Mouse (Mus musculus): ENCODE data around the gene Ccdc43. TPM values are rescaled to one million over a fixed set of nuclear protein-coding genes. Genes with fewer than 3 reads are reported as not detected.

The Ccdc43 gene
- polyA plus RNA-seq, 1 experiment from 2014 or later: 38.2 TPM

DNA sequence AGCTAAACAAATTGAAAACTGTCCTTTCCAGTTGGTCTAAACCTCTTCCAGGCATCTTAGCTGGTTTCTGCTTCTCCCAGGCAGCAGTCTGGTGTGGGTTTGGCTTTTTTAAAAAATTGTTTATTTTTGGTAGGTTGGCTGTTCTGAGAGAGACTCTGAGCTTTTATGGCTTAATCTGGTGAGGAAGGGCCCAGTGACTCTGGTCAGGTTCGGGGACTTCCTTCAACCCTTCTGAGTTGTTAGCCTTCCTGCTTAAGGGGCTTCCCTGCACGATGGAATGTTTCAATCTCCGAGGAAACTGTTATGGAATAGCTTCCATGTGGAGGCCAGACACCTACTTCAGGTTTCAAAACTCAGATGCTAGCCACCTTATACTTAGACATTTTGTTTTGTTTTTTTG, 34.2 kb downstream of the Ccdc43 start, which contains the start of gene Meioc:
Meioc (plus strand) TSS at position 301 of the 400 bp plus-strand sequence.
- no peak within 1 kb of the TSS for H3K4me2 ChIP-seq
- H3K9ac ChIP-seq (replicated peaks): no peak within 1 kb of the TSS
- H3K27ac ChIP-seq (replicated peaks): no peak within 1 kb of the TSS
- no peak within 1 kb of the TSS for H3K4me3 ChIP-seq (replicated peaks)
- ATAC-seq (ENCODE audit: low FRiP score): no peak
- no peaks in the 10 kb centered on the region for H3K9me3 ChIP-seq (replicated peaks)
- H3K27me3 ChIP-seq (replicated peaks): peaks cover 20% of the 10 kb centered on the region
- WGBS: 73% methylated on average over 3 of the region's 3 CpGs
- no peaks in the 10 kb centered on the region for H3K36me3 ChIP-seq
- no peaks in the 10 kb centered on the region for H3K4me1 ChIP-seq

DNA sequence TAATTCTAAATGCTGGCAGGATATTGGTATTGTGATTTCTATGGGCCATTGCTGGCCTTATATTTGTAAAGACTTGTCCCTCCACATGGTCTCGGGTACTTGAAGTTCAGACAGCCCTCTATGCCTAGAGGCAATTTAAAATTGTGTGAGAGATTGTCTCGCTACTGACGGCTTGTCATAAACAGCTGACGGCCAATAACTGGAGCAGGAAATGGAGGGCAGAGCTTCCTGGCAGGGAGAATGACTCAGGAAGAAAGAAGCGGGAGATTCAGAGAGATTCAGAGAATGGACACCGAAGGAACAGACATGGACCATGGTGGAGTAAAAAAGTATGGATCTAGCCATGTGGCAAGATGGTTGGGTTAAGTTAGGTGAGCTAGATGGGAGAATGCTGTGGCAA, 40.7 kb downstream of the Ccdc43 start:
- H3K27ac ChIP-seq (replicated peaks): no peak overlapping the region
- 76% methylated on average over 6 of the region's 6 CpGs for WGBS
- no peak for ATAC-seq (ENCODE audit: low FRiP score)

DNA sequence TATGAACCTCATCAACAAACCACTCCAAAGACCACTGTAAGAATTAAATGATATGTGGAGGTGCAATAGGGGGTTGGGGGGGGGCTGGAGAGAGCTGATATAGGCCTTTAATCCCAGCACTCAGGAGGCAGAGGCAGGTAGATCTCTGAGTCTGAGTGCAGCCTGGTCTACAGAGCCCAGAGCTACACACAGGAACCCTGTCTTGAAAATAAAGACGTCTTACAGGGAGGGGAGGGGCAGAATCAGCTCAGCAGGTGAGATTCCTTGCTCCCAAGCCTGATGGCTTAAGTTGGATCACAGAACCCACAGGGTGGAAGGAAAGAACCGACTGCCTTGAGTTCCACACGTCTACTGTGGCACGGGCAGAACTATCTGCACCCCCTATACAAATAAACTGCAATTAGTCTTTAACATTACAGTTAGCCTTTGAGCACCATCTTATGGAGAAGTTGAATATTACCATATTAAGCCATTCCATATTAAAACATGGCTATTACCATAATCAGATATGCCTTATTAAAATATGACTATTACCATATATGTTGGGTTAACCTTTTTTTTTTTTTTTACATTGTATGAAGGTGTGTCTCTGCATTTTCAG, 41.2 kb downstream of the Ccdc43 start:
- H3K4me1 ChIP-seq: no peaks in the 10 kb centered on the region

More for the DNA sequence above, 40.7 kb downstream of the Ccdc43 start:
- H3K4me2 ChIP-seq: no peak overlapping the region
- no peaks in the 10 kb centered on the region for H3K9me3 ChIP-seq (replicated peaks)
- no peak overlapping the region for H3K4me3 ChIP-seq (replicated peaks)
- H3K9ac ChIP-seq (replicated peaks): no peak overlapping the region
- H3K27me3 ChIP-seq (replicated peaks): no peaks in the 10 kb centered on the region
- H3K36me3 ChIP-seq: no peaks in the 10 kb centered on the region
- H3K4me1 ChIP-seq: no peaks in the 10 kb centered on the region

DNA sequence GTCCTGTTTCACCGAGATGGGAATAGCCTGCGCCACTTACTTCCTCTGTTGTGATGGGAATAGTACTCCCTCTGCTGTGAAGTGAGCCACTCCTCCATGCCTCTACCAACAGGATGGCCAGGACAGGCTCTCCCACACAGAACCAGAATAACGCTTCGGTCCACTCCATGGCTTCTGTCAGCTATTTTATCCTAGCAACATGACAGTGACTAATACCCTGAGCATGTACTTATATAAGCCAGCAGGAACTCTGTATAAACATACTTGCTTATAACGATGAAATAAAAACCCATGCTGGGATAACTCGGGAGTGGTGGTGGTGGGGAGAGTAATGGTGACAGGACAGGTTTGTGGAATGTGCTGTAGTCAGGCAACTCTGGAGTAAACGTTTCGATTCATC, 41.7 kb downstream of the Ccdc43 start:
- Histone ChIP-seq H3K9me3 (replicated peaks) (no peaks in the 10 kb centered on the region), H3K27me3 (replicated peaks) (no peaks in the 10 kb centered on the region), H3K4me3 (replicated peaks) (no peak overlapping the region), H3K27ac (replicated peaks) (no peak overlapping the region), H3K9ac (replicated peaks) (no peak overlapping the region), H3K4me1 (no peaks in the 10 kb centered on the region), H3K4me2 (no peak overlapping the region), H3K36me3 (no peaks in the 10 kb centered on the region)
- 72% methylated on average over 8 of the region's 8 CpGs for WGBS
- ATAC-seq (ENCODE audit: low FRiP score): no peak

More for the DNA sequence above, 41.2 kb downstream of the Ccdc43 start:
- WGBS: 15% methylated on average over 4 of the region's 4 CpGs
- no peak overlapping the region for H3K4me2 ChIP-seq
- H3K4me3 ChIP-seq (replicated peaks): no peak overlapping the region
- no peaks in the 10 kb centered on the region for H3K36me3 ChIP-seq
- no peak for ATAC-seq (ENCODE audit: low FRiP score)
- H3K27ac ChIP-seq (replicated peaks): no peak overlapping the region
- no peaks in the 10 kb centered on the region for H3K27me3 ChIP-seq (replicated peaks)
- no peak overlapping the region for H3K9ac ChIP-seq (replicated peaks)
- no peaks in the 10 kb centered on the region for H3K9me3 ChIP-seq (replicated peaks)

DNA sequence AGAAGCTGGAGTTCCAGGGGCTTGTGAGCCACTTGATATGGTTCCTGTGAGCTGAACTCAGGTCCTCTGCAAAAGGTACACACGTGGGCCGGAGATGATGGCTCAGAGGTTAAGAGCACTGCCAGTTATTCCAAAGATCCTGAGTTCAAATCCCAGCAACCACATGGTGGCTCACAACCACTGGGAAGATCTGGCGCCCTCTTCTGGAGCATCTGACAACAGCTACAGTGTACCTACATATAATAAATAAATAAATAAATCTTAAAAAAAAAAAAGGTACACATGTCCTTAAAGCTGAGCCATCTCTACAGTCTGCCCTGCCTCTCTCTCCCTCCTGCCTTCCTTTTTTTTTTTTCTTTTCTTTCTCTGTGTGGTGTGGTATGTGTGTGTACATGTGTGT, 44.7 kb downstream of the Ccdc43 start:
- WGBS: 76% methylated on average over 3 of the region's 3 CpGs
- ATAC-seq (ENCODE audit: low FRiP score): no peak
- no peak overlapping the region for H3K9ac ChIP-seq (replicated peaks)
- H3K4me3 ChIP-seq (replicated peaks): no peak overlapping the region
- no peak overlapping the region for H3K27ac ChIP-seq (replicated peaks)
- no peaks in the 10 kb centered on the region for H3K4me1 ChIP-seq
- no peaks in the 10 kb centered on the region for H3K27me3 ChIP-seq (replicated peaks)
- H3K9me3 ChIP-seq (replicated peaks): no peaks in the 10 kb centered on the region
- no peaks in the 10 kb centered on the region for H3K36me3 ChIP-seq
- H3K4me2 ChIP-seq: no peak overlapping the region

DNA sequence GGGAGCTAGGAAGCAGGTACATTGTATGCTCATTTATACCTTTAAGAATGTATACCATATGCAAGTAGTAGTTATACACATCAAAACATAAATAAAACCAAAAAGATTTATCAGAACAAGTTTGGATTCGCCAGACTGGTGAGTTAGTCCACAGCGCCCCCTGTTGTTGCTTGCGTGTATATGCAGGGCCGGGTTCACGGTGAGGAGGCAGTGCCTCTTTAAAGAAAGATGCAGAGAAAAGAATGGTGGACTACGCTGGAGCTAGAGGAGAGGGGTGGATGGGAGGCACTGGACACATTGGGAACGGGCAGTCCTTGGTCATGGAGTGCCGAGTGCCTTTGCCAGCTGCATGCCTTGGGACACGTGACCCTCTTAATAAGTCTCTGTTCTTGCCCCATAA, 46.2 kb downstream of the Ccdc43 start:
- 5% methylated on average over 9 of the region's 9 CpGs for WGBS
- no peaks in the 10 kb centered on the region for H3K27me3 ChIP-seq (replicated peaks)
- no peak overlapping the region for H3K9ac ChIP-seq (replicated peaks)
- H3K4me2 ChIP-seq: no peak overlapping the region
- ATAC-seq (ENCODE audit: low FRiP score): no peak
- no peaks in the 10 kb centered on the region for H3K9me3 ChIP-seq (replicated peaks)
- no peak overlapping the region for H3K4me3 ChIP-seq (replicated peaks)
- H3K36me3 ChIP-seq: no peaks in the 10 kb centered on the region
- no peaks in the 10 kb centered on the region for H3K4me1 ChIP-seq
- no peak overlapping the region for H3K27ac ChIP-seq (replicated peaks)

DNA sequence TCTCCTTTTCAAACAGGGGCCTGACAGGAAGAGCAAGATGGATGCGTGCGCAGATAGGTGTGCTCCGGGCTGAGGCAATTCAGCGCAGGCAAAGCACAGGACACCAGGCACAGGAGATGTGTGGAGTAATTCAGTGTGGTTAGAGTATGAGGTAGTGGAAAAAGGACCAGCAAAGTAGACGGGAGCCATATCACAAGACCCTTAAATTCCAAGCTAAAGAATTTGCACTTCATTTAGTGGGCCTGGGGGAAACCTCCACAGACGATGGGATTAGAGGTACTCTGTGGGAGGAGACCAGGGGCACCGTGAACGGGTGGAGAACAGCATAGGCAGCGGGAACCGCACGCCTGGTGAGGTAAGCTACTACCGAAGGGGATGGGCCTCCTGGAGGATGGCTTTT, 49.7 kb downstream of the Ccdc43 start:
- H3K9me3 ChIP-seq (replicated peaks): no peaks in the 10 kb centered on the region
- H3K4me1 ChIP-seq: no peaks in the 10 kb centered on the region
- H3K4me3 ChIP-seq (replicated peaks): no peak overlapping the region
- no peak overlapping the region for H3K4me2 ChIP-seq
- no peaks in the 10 kb centered on the region for H3K36me3 ChIP-seq
- ATAC-seq (ENCODE audit: low FRiP score): no peak
- no peaks in the 10 kb centered on the region for H3K27me3 ChIP-seq (replicated peaks)
- H3K9ac ChIP-seq (replicated peaks): no peak overlapping the region
- H3K27ac ChIP-seq (replicated peaks): no peak overlapping the region
- WGBS: 77% methylated on average over 12 of the region's 12 CpGs

DNA sequence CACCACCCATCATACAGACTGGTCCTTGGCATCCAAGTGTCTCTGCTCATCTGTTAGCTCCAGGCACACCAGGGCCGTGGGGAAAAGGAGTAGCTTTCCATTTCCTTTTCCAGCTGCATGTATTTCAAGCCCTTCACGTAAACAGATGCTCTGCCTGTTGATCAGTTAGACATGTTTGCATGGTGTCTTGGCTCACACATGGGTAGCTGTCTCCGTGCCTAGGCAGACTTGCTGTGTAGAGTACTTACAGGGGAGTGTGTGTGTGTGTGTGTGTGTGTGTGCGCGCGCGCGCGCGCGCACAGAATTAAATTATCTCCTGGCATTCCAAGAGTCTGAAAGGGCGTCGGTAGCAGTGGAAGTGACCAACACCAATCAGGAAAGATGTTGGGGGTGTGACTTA, 51.4 kb downstream of the Ccdc43 start:
- no peak overlapping the region for H3K4me3 ChIP-seq (replicated peaks)
- no peaks in the 10 kb centered on the region for H3K36me3 ChIP-seq
- 88% methylated on average over 13 of the region's 13 CpGs for WGBS
- H3K9ac ChIP-seq (replicated peaks): no peak overlapping the region
- H3K4me2 ChIP-seq: no peak overlapping the region
- no peaks in the 10 kb centered on the region for H3K27me3 ChIP-seq (replicated peaks)
- ATAC-seq (ENCODE audit: low FRiP score): no peak
- no peaks in the 10 kb centered on the region for H3K9me3 ChIP-seq (replicated peaks)
- no peak overlapping the region for H3K27ac ChIP-seq (replicated peaks)
- no peaks in the 10 kb centered on the region for H3K4me1 ChIP-seq

DNA sequence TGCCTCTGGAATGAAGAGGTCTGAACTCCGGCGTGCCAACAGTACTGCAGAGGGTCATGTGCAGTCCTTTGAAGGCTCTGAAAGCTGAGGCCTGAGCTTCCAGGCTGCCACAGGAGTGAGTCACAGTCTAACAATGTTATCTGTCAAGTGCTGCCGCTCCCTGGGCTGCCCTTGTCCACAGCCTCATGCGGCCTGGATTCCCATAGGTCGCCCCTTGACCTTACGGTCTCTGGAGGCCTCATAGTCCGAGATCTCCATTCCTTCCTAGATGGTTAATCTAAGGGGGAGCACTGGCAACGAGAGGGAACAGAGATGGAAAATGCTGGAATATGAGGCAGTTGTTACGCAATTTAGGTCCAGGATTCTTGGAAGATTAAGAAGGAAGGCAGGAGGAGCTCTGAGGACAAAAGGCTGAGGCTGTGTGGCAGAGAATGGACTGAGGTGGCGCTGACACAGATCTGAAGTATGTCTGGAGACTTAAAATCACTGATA, 53.6 kb downstream of the Ccdc43 start:
- H3K4me1 ChIP-seq: 0 out of 2 replicates have a peak, but pooled peaks cover under 1% of the 10 kb centered on the region
- no peaks in the 10 kb centered on the region for H3K27me3 ChIP-seq (replicated peaks)
- H3K4me2 ChIP-seq: no peak overlapping the region
- H3K9ac ChIP-seq (replicated peaks): no peak overlapping the region
- WGBS: 73% methylated on average over 10 of the region's 10 CpGs
- no peak overlapping the region for H3K4me3 ChIP-seq (replicated peaks)
- no peaks in the 10 kb centered on the region for H3K36me3 ChIP-seq
- no peaks in the 10 kb centered on the region for H3K9me3 ChIP-seq (replicated peaks)
- H3K27ac ChIP-seq (replicated peaks): no peak overlapping the region
- no peak for ATAC-seq (ENCODE audit: low FRiP score)

DNA sequence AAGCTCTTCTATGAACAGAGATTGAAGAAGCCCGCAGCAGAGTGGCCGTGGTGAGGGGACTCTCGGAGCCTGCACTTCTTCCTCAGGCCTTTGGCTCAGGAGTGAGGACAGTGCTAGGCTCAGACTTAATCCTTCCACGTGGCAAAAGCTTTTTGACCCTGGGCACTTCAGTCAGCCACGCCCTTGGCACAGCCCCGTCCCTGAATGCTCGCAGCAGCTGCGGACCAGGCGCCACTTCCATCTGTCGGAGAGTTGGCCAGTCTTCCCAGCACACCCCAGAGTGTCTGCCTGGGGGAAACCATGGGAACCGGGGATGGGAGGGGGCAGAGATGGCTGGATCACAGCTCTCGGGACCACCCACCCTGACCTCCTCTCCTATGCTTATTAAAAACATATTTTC, 60.7 kb downstream of the Ccdc43 start:
- H3K9ac ChIP-seq (replicated peaks): no peak overlapping the region
- H3K4me3 ChIP-seq (replicated peaks): no peak overlapping the region
- no peaks in the 10 kb centered on the region for H3K27me3 ChIP-seq (replicated peaks)
- peaks cover 16% of the 10 kb centered on the region; the same call in 1 of the 2 replicates for H3K4me1 ChIP-seq
- no peak overlapping the region for H3K4me2 ChIP-seq
- no peak overlapping the region for H3K27ac ChIP-seq (replicated peaks)
- no peak for ATAC-seq (ENCODE audit: low FRiP score)
- H3K9me3 ChIP-seq (replicated peaks): no peaks in the 10 kb centered on the region
- WGBS: 47% methylated on average over 12 of the region's 12 CpGs
- H3K36me3 ChIP-seq: no peaks in the 10 kb centered on the region
